ENCODE assay signal across 9 mouse cellular contexts in genomic region chr12:108208726-108209438, GRCm38 (mm10). TPM values are rescaled to one million over a fixed set of nuclear protein-coding genes. Genes with fewer than 3 reads are reported as not detected.
DNase-seq lines count a peak whose midpoint lies in the region; ATAC-seq lines count a peak whose summit lies in the region.
"Had no signal": no experiment of that assay in that cellular context is flagged by ENCODE, and none has a peak within 500 bp of the region (broad histone marks: within the 10 kb centered on the region; RNA-seq: fewer than 3 reads in every experiment).

No protein-coding gene starts in this region.

- WGBS in embryonic facial prominence, embryonic 10.5 days: 40% methylated on average over 13 of the region's 13 CpGs
- 22% methylated on average over 13 of the region's 13 CpGs for WGBS in kidney, embryonic 16.5 days
- WGBS in liver, embryonic 11.5 days: 39% methylated on average over 13 of the region's 13 CpGs
- 29% methylated on average over 13 of the region's 13 CpGs for WGBS in neural tube, embryonic 13.5 days

- H3K27ac ChIP-seq in embryonic facial prominence, embryonic 10.5 days (replicated peaks): no peak overlapping the region
- no peak overlapping the region for H3K27ac ChIP-seq in kidney, embryonic 16.5 days (ENCODE audit: low read length)
- H3K27ac ChIP-seq in liver, embryonic 11.5 days (ENCODE audit: low read depth, low read length): no peak overlapping the region
- H3K27ac ChIP-seq in neural tube, embryonic 13.5 days (replicated peaks): peak overlapping the region; percentile 38; the same call in 1 of the 2 replicates
- H3K27ac ChIP-seq: embryonic facial prominence, embryonic 13.5 days had no signal

- peaks cover 56% of the 10 kb centered on the region for H3K36me3 ChIP-seq in embryonic facial prominence, embryonic 10.5 days (replicated peaks)
- peaks cover 12% of the 10 kb centered on the region for H3K36me3 ChIP-seq in kidney, embryonic 16.5 days (ENCODE audit: insufficient read depth, low read length)
- peaks cover 9% of the 10 kb centered on the region for H3K36me3 ChIP-seq in liver, embryonic 11.5 days (ENCODE audit: control insufficient read depth, insufficient read depth, low read length)
- H3K36me3 ChIP-seq in neural tube, embryonic 13.5 days: peaks cover 34% of the 10 kb centered on the region

- 0 out of 2 replicates have a peak overlapping the region, but pooled peaks have one; percentile 2 for H3K9ac ChIP-seq in kidney, embryonic 16.5 days (replicated peaks; ENCODE audit: low read length)
- H3K9ac ChIP-seq in liver, embryonic 11.5 days (ENCODE audit: low read depth, low read length): no peak overlapping the region
- 0 out of 2 replicates have a peak overlapping the region, but pooled peaks have one; percentile 22 for H3K9ac ChIP-seq in neural tube, embryonic 13.5 days
- H3K9ac ChIP-seq: embryonic facial prominence, embryonic 13.5 days had no signal

- no peaks in the 10 kb centered on the region for H3K27me3 ChIP-seq in embryonic facial prominence, embryonic 10.5 days (replicated peaks; ENCODE audit: low read depth, poor library complexity, severe bottlenecking)
- H3K27me3 ChIP-seq in kidney, embryonic 16.5 days (ENCODE audit: insufficient read depth, low read length): no peaks in the 10 kb centered on the region
- no peaks in the 10 kb centered on the region for H3K27me3 ChIP-seq in liver, embryonic 11.5 days (replicated peaks; ENCODE audit: control insufficient read depth, insufficient read depth, low read length)
- no peaks in the 10 kb centered on the region for H3K27me3 ChIP-seq in neural tube, embryonic 13.5 days
- H3K27me3 ChIP-seq: embryonic facial prominence, embryonic 13.5 days had no signal

- no peak for ATAC-seq in kidney, embryonic 16.5 days (ENCODE audit: low FRiP score, low TSS enrichment)
- ATAC-seq in liver, embryonic 11.5 days (replicated peaks; ENCODE audit: low FRiP score): 0 out of 2 replicates have a peak, but pooled peaks have one; percentile 13
- ATAC-seq in neural tube, embryonic 13.5 days (ENCODE audit: low read depth): 0 out of 2 replicates have a peak, but pooled peaks have one; percentile 1

- peaks cover 61% of the 10 kb centered on the region for H3K4me1 ChIP-seq in embryonic facial prominence, embryonic 10.5 days
- peaks cover 35% of the 10 kb centered on the region for H3K4me1 ChIP-seq in kidney, embryonic 16.5 days (ENCODE audit: insufficient read depth, low read length)
- peaks cover 30% of the 10 kb centered on the region for H3K4me1 ChIP-seq in liver, embryonic 11.5 days (replicated peaks; ENCODE audit: control insufficient read depth, insufficient read depth, low read length)
- H3K4me1 ChIP-seq in neural tube, embryonic 13.5 days (replicated peaks): peaks cover 59% of the 10 kb centered on the region

- no peak overlapping the region for H3K4me3 ChIP-seq in embryonic facial prominence, embryonic 10.5 days
- no peak overlapping the region for H3K4me3 ChIP-seq in kidney, embryonic 16.5 days (ENCODE audit: low read length)
- H3K4me3 ChIP-seq in liver, embryonic 11.5 days (ENCODE audit: low read depth, low read length): no peak overlapping the region
- no peak overlapping the region for H3K4me3 ChIP-seq in neural tube, embryonic 13.5 days
- H3K4me3 ChIP-seq: embryonic facial prominence, embryonic 13.5 days had no signal

- H3K4me2 ChIP-seq in kidney, embryonic 16.5 days (replicated peaks; ENCODE audit: low read depth, low read length): no peak overlapping the region
- H3K4me2 ChIP-seq in liver, embryonic 11.5 days: no peak overlapping the region
- H3K4me2 ChIP-seq in neural tube, embryonic 13.5 days: no peak overlapping the region
- H3K4me2 ChIP-seq: embryonic facial prominence, embryonic 13.5 days had no signal

- H3K9me3 ChIP-seq in embryonic facial prominence, embryonic 10.5 days: no peaks in the 10 kb centered on the region
- H3K9me3 ChIP-seq in kidney, embryonic 16.5 days (ENCODE audit: low read length): no peaks in the 10 kb centered on the region
- H3K9me3 ChIP-seq in liver, embryonic 11.5 days (ENCODE audit: control insufficient read depth, low read length): no peaks in the 10 kb centered on the region
- H3K9me3 ChIP-seq in neural tube, embryonic 13.5 days: no peaks in the 10 kb centered on the region
- H3K9me3 ChIP-seq: embryonic facial prominence, embryonic 13.5 days had no signal

- DNase-seq in A20 (ENCODE audit: low read depth, low spot score): peak; percentile 51
- peak; percentile 67 to 73 for DNase-seq in adrenal gland, adult 18-20 months (ENCODE audit: low spot score in 2 of 2)
- DNase-seq in embryonic facial prominence, embryonic 10.5 days (ENCODE audit: low spot score): peak; percentile 81
- peak; percentile 53 to 73 for DNase-seq in heart, adult 9 months (ENCODE audit: low spot score in 2 of 2)
- DNase-seq in liver, embryonic 11.5 days (ENCODE audit: low spot score): peak; percentile 76
- peak; percentile 39 for DNase-seq in testis, postnatal 14 days (ENCODE audit: low spot score)

RNA-seq across cellular contexts. Expression of gene Ccnk, which starts 29.5 kb away (rescaled TPM):
- total RNA-seq in adrenal gland, adult 18-20 months (2021): 10 to 100 TPM; 29.2 to 31.1 TPM
- 2.7 and 3.2 TPM in 2 replicates for polyA plus RNA-seq in embryonic facial prominence, embryonic 10.5 days (2016; fragmentation: Nextera tagmentation; extraction: Ambion mirVana)
- 2.4 and 3.1 TPM in 2 replicates for polyA plus RNA-seq in kidney, embryonic 16.5 days (2015; fragmentation: Nextera tagmentation; extraction: Ambion mirVana)
- 4.3 and 5.2 TPM in 2 replicates for polyA plus RNA-seq in liver, embryonic 11.5 days (2014; fragmentation: Nextera tagmentation; extraction: Ambion mirVana)
- polyA plus RNA-seq in neural tube, embryonic 13.5 days (2015; fragmentation: Nextera tagmentation; extraction: Ambion mirVana): 3.7 and 4.2 TPM in 2 replicates

RNA-seq across cellular contexts. Expression of gene Setd3, which starts 29.8 kb away (rescaled TPM):
- total RNA-seq in adrenal gland, adult 18-20 months (2021): 100 to 1,000 TPM; 101 to 127 TPM
- 79.6 and 81.5 TPM in 2 replicates for polyA plus RNA-seq in embryonic facial prominence, embryonic 10.5 days (2016; fragmentation: Nextera tagmentation; extraction: Ambion mirVana)
- polyA plus RNA-seq in kidney, embryonic 16.5 days (2015; fragmentation: Nextera tagmentation; extraction: Ambion mirVana): 89.1 and 92.4 TPM in 2 replicates
- 73.3 and 77.0 TPM in 2 replicates for polyA plus RNA-seq in liver, embryonic 11.5 days (2014; fragmentation: Nextera tagmentation; extraction: Ambion mirVana)
- 107 and 109 TPM in 2 replicates for polyA plus RNA-seq in neural tube, embryonic 13.5 days (2015; fragmentation: Nextera tagmentation; extraction: Ambion mirVana)
